Mouse (Mus musculus): ENCODE results near the gene Arhgef25. TPM values are rescaled to one million over a fixed set of nuclear protein-coding genes. Genes with fewer than 3 reads are reported as not detected.

Gene Arhgef25
- polyA plus RNA-seq, 1 experiment = 187 TPM

- Histone ChIP-seq H3K4me1 (ENCODE audit: control insufficient read depth, insufficient read depth, low read length) (0 out of 2 replicates have a peak, but pooled peaks cover 4% of the 10 kb centered on the region), H3K4me3 (ENCODE audit: insufficient read depth, low read length) (no peak within 1 kb of the TSS), H3K27ac (ENCODE audit: insufficient read depth, low read length) (no peak within 1 kb of the TSS)
- TF ChIP-seq CTCF (IDR thresholded peaks at IDR 0.05; ENCODE audit: borderline replicate concordance, insufficient read depth, low read length) = no peak
These were observed 9.8 kb downstream of the Arhgef25 start, which contains the start of gene Slc26a10 for GRCm38 (mm10) chr10:127179871-127180694. Gene Slc26a10 (minus strand): TSS chr10:127180645.

GRCm38 (mm10) chr10:127178286-127179027, 11.4 kb downstream of the Arhgef25 start:
- TF ChIP-seq CTCF (IDR thresholded peaks at IDR 0.05; ENCODE audit: borderline replicate concordance, insufficient read depth, low read length) (no peak), POLR2A (IDR thresholded peaks at IDR 0.05; ENCODE audit: low read depth, low read length) (no peak)
- H3K27ac ChIP-seq (ENCODE audit: insufficient read depth, low read length) = no peak overlapping the region
- H3K4me1 ChIP-seq (ENCODE audit: control insufficient read depth, insufficient read depth, low read length) = 0 out of 2 replicates have a peak, but pooled peaks cover 4% of the 10 kb centered on the region
- H3K4me3 ChIP-seq (ENCODE audit: insufficient read depth, low read length) = no peak overlapping the region

- peak; percentile 39; the same call in 1 of the 2 replicates for TF ChIP-seq CTCF (IDR thresholded peaks at IDR 0.05; ENCODE audit: borderline replicate concordance, insufficient read depth, low read length)
- peak; percentile 48; the same call in 1 of the 2 replicates for TF ChIP-seq POLR2A (IDR thresholded peaks at IDR 0.05; ENCODE audit: low read depth, low read length)
- no peak overlapping the region for H3K27ac ChIP-seq (ENCODE audit: insufficient read depth, low read length)
- H3K4me1 ChIP-seq (ENCODE audit: control insufficient read depth, insufficient read depth, low read length) = 0 out of 2 replicates have a peak, but pooled peaks cover 4% of the 10 kb centered on the region
- H3K4me3 ChIP-seq (ENCODE audit: insufficient read depth, low read length) = no peak overlapping the region
These were observed 12.2 kb downstream of the Arhgef25 start for GRCm38 (mm10) chr10:127177719-127178118.

GRCm38 (mm10) chr10:127177235-127177634, 12.6 kb downstream of the Arhgef25 start:
- Histone ChIP-seq H3K4me1 (ENCODE audit: control insufficient read depth, insufficient read depth, low read length) (0 out of 2 replicates have a peak, but pooled peaks cover 4% of the 10 kb centered on the region), H3K4me3 (ENCODE audit: insufficient read depth, low read length) (no peak overlapping the region), H3K27ac (ENCODE audit: insufficient read depth, low read length) (no peak overlapping the region)
- no peak for TF ChIP-seq CTCF (IDR thresholded peaks at IDR 0.05; ENCODE audit: borderline replicate concordance, insufficient read depth, low read length)
- TF ChIP-seq POLR2A (IDR thresholded peaks at IDR 0.05; ENCODE audit: low read depth, low read length) = no peak

GRCm38 (mm10) chr10:127176756-127177155, 13.1 kb downstream of the Arhgef25 start:
- no peak overlapping the region for H3K27ac ChIP-seq (ENCODE audit: insufficient read depth, low read length)
- TF ChIP-seq POLR2A (IDR thresholded peaks at IDR 0.05; ENCODE audit: low read depth, low read length) (no peak), CTCF (IDR thresholded peaks at IDR 0.05; ENCODE audit: borderline replicate concordance, insufficient read depth, low read length) (no peak)
- no peak overlapping the region for H3K4me3 ChIP-seq (ENCODE audit: insufficient read depth, low read length)
- H3K4me1 ChIP-seq (ENCODE audit: control insufficient read depth, insufficient read depth, low read length) = 0 out of 2 replicates have a peak, but pooled peaks cover 4% of the 10 kb centered on the region

GRCm38 (mm10) chr10:127176228-127176627, 13.7 kb downstream of the Arhgef25 start:
- Histone ChIP-seq H3K4me1 (ENCODE audit: control insufficient read depth, insufficient read depth, low read length) (0 out of 2 replicates have a peak, but pooled peaks cover 4% of the 10 kb centered on the region), H3K27ac (ENCODE audit: insufficient read depth, low read length) (no peak overlapping the region), H3K4me3 (ENCODE audit: insufficient read depth, low read length) (no peak overlapping the region)
- no peak for TF ChIP-seq POLR2A (IDR thresholded peaks at IDR 0.05; ENCODE audit: low read depth, low read length)
- TF ChIP-seq CTCF (IDR thresholded peaks at IDR 0.05; ENCODE audit: borderline replicate concordance, insufficient read depth, low read length) = no peak

GRCm38 (mm10) chr10:127174170-127174569, 15.7 kb downstream of the Arhgef25 start:
- Histone ChIP-seq H3K4me1 (ENCODE audit: control insufficient read depth, insufficient read depth, low read length) (no peaks in the 10 kb centered on the region), H3K27ac (ENCODE audit: insufficient read depth, low read length) (no peak overlapping the region), H3K4me3 (ENCODE audit: insufficient read depth, low read length) (no peak overlapping the region)
- TF ChIP-seq CTCF (IDR thresholded peaks at IDR 0.05; ENCODE audit: borderline replicate concordance, insufficient read depth, low read length) (no peak), POLR2A (IDR thresholded peaks at IDR 0.05; ENCODE audit: low read depth, low read length) (no peak)

- H3K4me1 ChIP-seq (ENCODE audit: control insufficient read depth, insufficient read depth, low read length) = no peaks in the 10 kb centered on the region
- H3K4me3 ChIP-seq (ENCODE audit: insufficient read depth, low read length) = no peak overlapping the region
- TF ChIP-seq POLR2A (IDR thresholded peaks at IDR 0.05; ENCODE audit: low read depth, low read length) (no peak), CTCF (IDR thresholded peaks at IDR 0.05; ENCODE audit: borderline replicate concordance, insufficient read depth, low read length) (no peak)
- no peak overlapping the region for H3K27ac ChIP-seq (ENCODE audit: insufficient read depth, low read length)
These were observed 16.5 kb downstream of the Arhgef25 start for GRCm38 (mm10) chr10:127173148-127174065.

GRCm38 (mm10) chr10:127171631-127172200, 18.2 kb downstream of the Arhgef25 start:
- Histone ChIP-seq H3K27ac (ENCODE audit: insufficient read depth, low read length) (no peak overlapping the region), H3K4me1 (ENCODE audit: control insufficient read depth, insufficient read depth, low read length) (no peaks in the 10 kb centered on the region), H3K4me3 (ENCODE audit: insufficient read depth, low read length) (no peak overlapping the region)
- TF ChIP-seq CTCF (IDR thresholded peaks at IDR 0.05; ENCODE audit: borderline replicate concordance, insufficient read depth, low read length) (no peak), POLR2A (IDR thresholded peaks at IDR 0.05; ENCODE audit: low read depth, low read length) (no peak)

Data from embryonic fibroblast, embryonic 13.5 days (primary cell).